Mouse (Mus musculus): ENCODE data around the gene Scaf4.

The Scaf4 gene

GRCm38 (mm10) chr16:90203226-90203962, 80.9 kb downstream of the Scaf4 start:
- DNase-seq (ENCODE audit: low spot score) = no peak

DNA sequence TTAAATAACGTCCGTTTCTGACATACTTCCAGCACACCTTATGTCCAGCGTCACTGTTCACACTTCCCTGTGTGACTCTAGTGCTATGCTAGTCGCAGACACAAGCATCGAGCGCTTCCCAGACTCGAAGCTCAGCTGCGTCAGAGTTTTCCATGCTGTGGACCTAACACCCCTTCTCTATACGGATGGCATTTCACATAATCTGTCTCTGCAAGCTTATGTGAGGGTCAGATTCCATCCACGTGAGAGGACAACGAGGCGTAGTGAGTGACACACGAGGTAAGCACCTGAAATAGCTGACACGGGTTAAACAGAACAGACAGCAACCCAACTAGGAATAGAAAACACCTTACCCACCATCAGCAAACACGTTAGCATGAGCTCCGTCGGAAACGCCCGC, 82.2 kb downstream of the Scaf4 start:
- DNase-seq (ENCODE audit: low spot score) = no peak

DNA sequence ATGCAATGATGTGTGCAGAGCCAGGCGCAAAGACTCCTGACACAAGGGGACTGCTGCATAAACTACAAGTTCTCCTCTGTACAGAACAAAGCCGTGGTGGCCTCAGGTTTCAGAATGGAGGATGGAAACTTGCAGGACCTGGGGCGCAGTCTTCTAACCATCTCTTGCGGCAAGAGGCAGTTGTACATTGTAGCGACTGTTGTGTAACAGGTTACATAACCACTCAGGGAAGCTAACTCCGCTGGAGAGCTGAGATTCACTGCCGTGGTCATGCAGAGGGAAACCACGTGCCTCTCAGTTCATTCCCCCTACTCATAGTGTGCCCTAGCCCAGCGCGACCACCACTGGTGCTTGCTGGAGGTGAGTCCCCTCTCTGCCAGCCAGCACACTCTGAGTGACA, 85.1 kb downstream of the Scaf4 start:
- DNase-seq (ENCODE audit: low spot score) = no peak

- no peak for DNase-seq (ENCODE audit: low spot score)
These were observed 85.7 kb downstream of the Scaf4 start for GRCm38 (mm10) chr16:90198626-90199025.

DNA sequence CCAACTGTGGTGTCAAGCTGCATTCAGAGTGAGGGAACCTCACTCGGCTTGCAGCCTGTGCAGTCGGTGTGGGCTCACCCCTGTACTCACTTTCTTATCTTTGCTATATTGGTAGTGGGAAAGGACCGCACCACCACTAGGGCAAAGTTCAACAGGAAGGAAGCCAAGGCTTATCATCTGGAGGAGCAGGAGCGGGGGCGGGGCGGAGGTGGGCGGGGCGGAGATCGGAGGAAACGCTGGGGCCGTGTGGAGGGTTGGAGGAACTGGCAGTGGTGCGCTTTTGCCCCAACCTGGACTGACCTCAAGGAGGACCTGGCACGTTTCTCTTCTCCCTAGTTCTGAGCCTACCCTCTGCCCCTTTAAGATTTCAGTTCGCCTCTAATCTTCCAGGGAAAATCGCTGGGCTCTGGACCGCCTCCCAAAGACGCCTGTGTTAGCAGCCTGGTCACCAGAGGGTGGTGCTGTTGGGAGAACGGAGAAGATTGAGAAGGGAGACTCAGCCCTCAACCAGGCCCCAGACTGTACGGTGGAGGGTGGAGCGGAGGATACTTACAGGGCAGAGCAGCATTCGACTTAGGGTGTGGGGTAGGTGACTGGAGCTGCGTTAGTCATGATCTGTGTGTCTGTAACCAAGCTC, 86.8 kb downstream of the Scaf4 start:
- peak; percentile 73 for DNase-seq (ENCODE audit: low spot score)

DNA sequence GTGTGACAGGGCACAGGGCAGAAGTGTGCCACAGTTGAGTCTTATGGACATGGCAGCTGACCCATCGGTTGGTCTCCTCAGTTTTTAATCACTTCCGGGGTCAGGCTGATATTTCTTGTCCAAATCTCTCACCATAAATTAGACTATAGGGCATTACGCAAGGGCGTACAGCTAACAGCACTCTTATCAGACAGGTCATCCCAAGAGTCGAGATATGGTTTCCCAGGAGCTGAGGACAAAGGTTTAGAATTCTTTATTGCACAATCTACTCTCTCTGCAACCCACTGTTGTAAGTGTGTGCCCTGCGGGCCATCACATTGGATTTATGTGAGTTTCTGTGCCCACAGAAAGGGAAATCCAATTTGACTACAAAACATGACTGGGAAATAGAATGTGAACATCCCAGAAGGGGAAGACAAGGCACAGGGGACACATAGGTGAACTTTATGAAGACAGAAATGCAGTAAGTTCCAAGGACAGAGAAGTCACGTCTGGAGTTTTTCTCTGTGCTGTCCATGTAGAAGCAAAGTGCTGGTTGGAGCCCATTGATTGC, 87.5 kb downstream of the Scaf4 start:
- no peak for DNase-seq (ENCODE audit: low spot score)

GRCm38 (mm10) chr16:90193719-90194118, 90.6 kb downstream of the Scaf4 start:
- DNase-seq (ENCODE audit: low spot score) = no peak

GRCm38 (mm10) chr16:90191289-90191688, 93.0 kb downstream of the Scaf4 start:
- DNase-seq (ENCODE audit: low spot score) = no peak

- no peak for DNase-seq (ENCODE audit: low spot score)
These were observed 96.8 kb downstream of the Scaf4 start for GRCm38 (mm10) chr16:90187453-90187852.

- peak; percentile 70 for DNase-seq (ENCODE audit: low spot score)
These were observed 98.2 kb downstream of the Scaf4 start for GRCm38 (mm10) chr16:90185928-90186588.

DNA sequence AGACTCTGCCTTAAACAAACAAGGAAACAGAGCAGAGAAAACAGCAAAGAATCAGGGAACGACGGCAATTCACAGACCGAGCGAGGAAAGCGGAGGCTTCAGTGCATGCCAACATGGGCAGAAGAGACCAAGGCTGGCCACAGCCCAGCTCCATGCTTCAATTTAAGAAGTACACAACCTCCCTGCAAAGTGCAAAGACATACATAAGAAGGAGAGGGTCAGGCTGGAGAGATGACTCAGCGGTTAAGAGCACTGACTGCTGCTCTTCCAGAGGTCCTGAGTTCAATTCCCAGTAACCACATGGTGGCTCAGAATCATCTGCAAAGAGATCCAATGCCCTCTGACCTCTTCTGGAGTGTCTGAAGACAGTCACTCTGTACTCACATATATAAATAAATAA, 100.2 kb downstream of the Scaf4 start:
- DNase-seq (ENCODE audit: low spot score) = no peak

DNA sequence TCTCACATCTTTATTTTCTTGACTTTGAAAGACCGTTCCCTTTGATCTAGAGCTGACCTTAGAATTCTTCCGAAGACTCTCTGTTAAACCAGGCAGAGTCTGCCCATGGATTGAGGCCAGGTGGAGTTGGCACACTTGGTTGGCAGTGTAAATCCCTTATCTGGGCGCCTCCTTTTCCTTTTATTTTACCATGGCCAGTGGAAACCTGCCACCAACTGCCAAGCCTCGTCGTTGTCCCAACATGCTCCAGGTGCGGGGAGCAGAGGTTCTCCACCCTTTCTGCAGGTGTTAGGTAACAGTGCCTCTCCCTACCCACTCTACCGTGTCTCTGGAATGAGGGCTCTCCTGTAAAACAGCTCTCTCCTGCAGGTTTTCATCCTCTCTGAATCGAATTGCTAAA, 102.6 kb downstream of the Scaf4 start:
- peak; percentile 33 for DNase-seq (ENCODE audit: low spot score)

- DNase-seq (ENCODE audit: low spot score) = no peak
These were observed 103.3 kb downstream of the Scaf4 start for GRCm38 (mm10) chr16:90180975-90181374.

- DNase-seq (ENCODE audit: low spot score) = no peak
These were observed 104.4 kb downstream of the Scaf4 start for GRCm38 (mm10) chr16:90179892-90180291.

- DNase-seq (ENCODE audit: low spot score) = no peak
These were observed 105.9 kb downstream of the Scaf4 start for GRCm38 (mm10) chr16:90178404-90178803.

DNA sequence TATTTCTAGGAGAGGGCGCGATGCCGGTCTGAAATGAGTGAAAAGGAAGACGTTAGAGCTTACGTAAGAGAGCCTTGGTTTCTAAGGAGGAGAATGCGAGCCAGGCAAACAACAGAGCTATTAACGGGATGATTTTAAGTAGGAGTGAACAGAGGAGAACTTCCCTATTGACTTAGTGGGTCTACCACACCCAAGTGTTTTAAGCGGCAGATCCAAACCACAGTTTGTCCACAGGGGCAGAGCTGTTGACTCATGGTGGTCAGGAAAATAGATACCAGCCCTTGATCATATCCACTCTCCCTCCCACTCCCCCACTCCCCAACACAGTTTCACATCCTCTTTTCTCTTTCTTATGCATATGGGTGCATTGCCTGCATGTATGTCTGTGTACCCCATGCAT, 106.9 kb downstream of the Scaf4 start:
- DNase-seq (ENCODE audit: low spot score) = no peak

DNA sequence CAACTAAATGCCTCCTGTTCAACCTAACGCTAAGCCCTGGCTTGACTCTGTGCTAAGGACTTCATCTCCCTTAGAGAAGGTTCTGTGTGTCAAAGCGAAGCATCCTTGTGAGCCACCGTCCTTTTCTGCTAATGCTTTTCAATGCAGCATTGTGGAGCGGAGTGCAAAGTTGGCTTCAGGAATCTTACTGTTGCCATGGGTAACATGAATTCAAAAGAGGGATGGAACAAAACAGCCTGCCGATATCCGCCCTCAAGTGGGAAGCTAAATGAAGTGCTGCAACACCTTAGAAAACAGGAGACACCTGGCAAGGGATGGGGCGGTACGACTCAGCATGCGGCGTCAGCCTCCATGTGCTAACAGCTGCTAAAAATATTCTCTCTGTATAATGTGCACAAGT, 107.8 kb downstream of the Scaf4 start:
- DNase-seq (ENCODE audit: low spot score) = no peak
